In genomic region chr7:68717498-68717897, GRCm38 (mm10) we compare ENCODE assay signal across 8 mouse cellular contexts. TPM values are rescaled to one million over a fixed set of nuclear protein-coding genes. Genes with fewer than 3 reads are reported as not detected.
DNase-seq lines count a peak whose midpoint lies in the region; ATAC-seq and TF ChIP-seq lines count a peak whose summit lies in the region.

No protein-coding gene starts in this region.

- H3K4me1 ChIP-seq in limb, embryonic 14.5 days (ENCODE audit: control insufficient read depth, insufficient read depth, low read length) = peaks cover 6% of the 10 kb centered on the region
- H3K4me1 ChIP-seq in limb, embryonic 10.5 days = 0 out of 2 replicates have a peak, but pooled peaks cover 2% of the 10 kb centered on the region
- peaks cover 20% of the 10 kb centered on the region for H3K4me1 ChIP-seq in heart, embryonic 15.5 days (replicated peaks)
- peaks cover 6% of the 10 kb centered on the region for H3K4me1 ChIP-seq in lung, adult 2 months (ENCODE audit: control insufficient read depth, insufficient read depth, low read length)

- no peak overlapping the region for H3K4me2 ChIP-seq in limb, embryonic 14.5 days (replicated peaks; ENCODE audit: low read depth, low read length, severe bottlenecking)
- peak overlapping the region; percentile 41 for H3K4me2 ChIP-seq in heart, embryonic 15.5 days

- no peaks in the 10 kb centered on the region for H3K27me3 ChIP-seq in limb, embryonic 14.5 days (ENCODE audit: control insufficient read depth, insufficient read depth, low read length)
- no peaks in the 10 kb centered on the region for H3K27me3 ChIP-seq in limb, embryonic 10.5 days (ENCODE audit: low read depth, poor library complexity, severe bottlenecking)
- no peaks in the 10 kb centered on the region for H3K27me3 ChIP-seq in heart, embryonic 15.5 days

- TF ChIP-seq CTCF in lung, adult 2 months (IDR thresholded peaks at IDR 0.05; ENCODE audit: insufficient read depth, low read length) = no peak

- H3K36me3 ChIP-seq in limb, embryonic 14.5 days (ENCODE audit: control insufficient read depth, insufficient read depth, low read length) = no peaks in the 10 kb centered on the region
- no peaks in the 10 kb centered on the region for H3K36me3 ChIP-seq in limb, embryonic 10.5 days
- H3K36me3 ChIP-seq in heart, embryonic 15.5 days = no peaks in the 10 kb centered on the region

- H3K9ac ChIP-seq in limb, embryonic 14.5 days (ENCODE audit: low read depth, low read length, severe bottlenecking) = no peak overlapping the region
- no peak overlapping the region for H3K9ac ChIP-seq in heart, embryonic 15.5 days

- no peak overlapping the region for H3K4me3 ChIP-seq in limb, embryonic 14.5 days (replicated peaks; ENCODE audit: low read length)
- H3K4me3 ChIP-seq in limb, embryonic 10.5 days = no peak overlapping the region
- H3K4me3 ChIP-seq in heart, embryonic 15.5 days = no peak overlapping the region
- no peak overlapping the region for H3K4me3 ChIP-seq in lung, adult 2 months (replicated peaks; ENCODE audit: extremely low read depth, low read depth, low read length)

- H3K27ac ChIP-seq in limb, embryonic 14.5 days (replicated peaks; ENCODE audit: low read depth, low read length) = no peak overlapping the region
- no peak overlapping the region for H3K27ac ChIP-seq in limb, embryonic 10.5 days
- H3K27ac ChIP-seq in heart, embryonic 15.5 days = peak overlapping the region; percentile 65

- ATAC-seq in limb, embryonic 14.5 days (ENCODE audit: low FRiP score, low read depth) = no peak
- peak; percentile 54; the same call in 1 of the 2 replicates for ATAC-seq in heart, embryonic 15.5 days (replicated peaks; ENCODE audit: insufficient number of reproducible peaks, insufficient read depth, low FRiP score, low read depth)

- DNase-seq in limb, embryonic 14.5 days (ENCODE audit: low spot score) = peak; percentile 87
- DNase-seq in limb, embryonic 10.5 days (ENCODE audit: low spot score) = no peak
- peak; percentile 27 for DNase-seq in fibroblast of lung, adult 2 months (ENCODE audit: low read depth)
- peak; percentile 70 to 86 for DNase-seq in kidney, postnatal 25 days
- DNase-seq in lung, adult 2 months = peak; percentile 56
- DNase-seq in right cerebral cortex, postnatal 25 days = peak; percentile 30
- no peak for DNase-seq in c-Kit-positive CD71-positive TER-119-positive erythroid progenitor cells, embryonic 14.5 days (ENCODE audit: low spot score)

- no peaks in the 10 kb centered on the region for H3K9me3 ChIP-seq in limb, embryonic 14.5 days (ENCODE audit: control insufficient read depth, low read length)
- H3K9me3 ChIP-seq in limb, embryonic 10.5 days (replicated peaks) = no peaks in the 10 kb centered on the region
- H3K9me3 ChIP-seq in heart, embryonic 15.5 days (replicated peaks) = no peaks in the 10 kb centered on the region

- TF ChIP-seq POLR2A in limb, embryonic 14.5 days (IDR thresholded peaks at IDR 0.05; ENCODE audit: borderline replicate concordance, extremely low read depth, insufficient read depth, insufficient read length) = no peak
- TF ChIP-seq POLR2A in lung, adult 2 months (IDR thresholded peaks at IDR 0.05; ENCODE audit: borderline replicate concordance, extremely low read depth, low read depth, low read length) = no peak

- WGBS in limb, embryonic 14.5 days = 42% methylated on average over 10 of the region's 10 CpGs
- 66% methylated on average over 10 of the region's 10 CpGs for WGBS in limb, embryonic 10.5 days
- 24% methylated on average over 10 of the region's 10 CpGs for WGBS in heart, embryonic 15.5 days
- WGBS in lung, adult 2 months = 11% methylated on average over 10 of the region's 10 CpGs

RNA-seq across cellular contexts. Expression of gene Arrdc4, which starts 31.5 kb away (rescaled TPM):
- 16.0 and 16.2 TPM in 2 replicates for polyA plus RNA-seq in limb, embryonic 14.5 days (2012; rRNA removed)
- polyA plus RNA-seq in limb, embryonic 14.5 days (2014; fragmentation: Nextera tagmentation; extraction: Ambion mirVana) = 28.0 and 29.2 TPM in 2 replicates
- 15.6 and 20.4 TPM in 2 replicates for polyA plus RNA-seq in limb, embryonic 10.5 days (2016; fragmentation: Nextera tagmentation; extraction: Ambion mirVana)
- 10.9 and 13.3 TPM in 2 replicates for polyA plus RNA-seq in heart, embryonic 15.5 days (2015; fragmentation: Nextera tagmentation; extraction: Ambion mirVana)
- 12.9 and 17.9 TPM in 2 replicates for polyA plus RNA-seq in lung, adult 2 months (2012; rRNA removed)

Comparison
In these comparisons a context has a peak if more than half of its experiments do, and no peak if none do; other contexts are left out.
1. DNase-seq: peak in limb, embryonic 14.5 days (single experiment), fibroblast of lung, adult 2 months (single experiment), kidney, postnatal 25 days (2 of 2), lung, adult 2 months (single experiment) and right cerebral cortex, postnatal 25 days (single experiment); none in limb, embryonic 10.5 days (single experiment) and c-Kit-positive CD71-positive TER-119-positive erythroid progenitor cells, embryonic 14.5 days (single experiment).